Mouse (Mus musculus) cerebellum, adult 18-20 months (tissue): Measurements from ENCODE around the gene Gpc6.

Source experiments
- DNase-seq, 2 experiments: peaks; one replicate each; pipeline ENCODE4 v3.0.0; 2021

Gpc6 gene

GRCm38 (mm10) chr14:117245631-117246030 is 320.5 kb downstream of the Gpc6 start:
- DNase-seq = no peak

DNA sequence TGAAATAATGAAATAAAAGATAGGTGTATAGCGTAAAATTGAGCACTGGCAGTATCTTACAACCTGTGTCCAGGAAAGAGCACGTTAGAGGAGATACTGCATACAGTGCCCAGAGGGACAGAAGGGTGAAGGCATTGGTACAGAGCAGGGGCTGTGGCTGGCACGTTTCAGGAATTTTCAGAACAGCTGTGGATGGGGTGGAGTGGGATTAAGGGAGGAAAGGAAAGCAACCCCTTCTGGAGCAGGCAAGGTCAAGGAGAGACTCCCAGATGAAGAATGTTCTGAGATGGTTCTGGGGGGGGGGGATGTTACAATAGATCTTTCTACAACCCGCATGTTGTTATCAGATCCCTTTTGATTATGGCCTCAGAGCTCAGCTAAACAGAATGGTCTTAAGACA is 331.1 kb downstream of the Gpc6 start:
- DNase-seq = no peak

DNA sequence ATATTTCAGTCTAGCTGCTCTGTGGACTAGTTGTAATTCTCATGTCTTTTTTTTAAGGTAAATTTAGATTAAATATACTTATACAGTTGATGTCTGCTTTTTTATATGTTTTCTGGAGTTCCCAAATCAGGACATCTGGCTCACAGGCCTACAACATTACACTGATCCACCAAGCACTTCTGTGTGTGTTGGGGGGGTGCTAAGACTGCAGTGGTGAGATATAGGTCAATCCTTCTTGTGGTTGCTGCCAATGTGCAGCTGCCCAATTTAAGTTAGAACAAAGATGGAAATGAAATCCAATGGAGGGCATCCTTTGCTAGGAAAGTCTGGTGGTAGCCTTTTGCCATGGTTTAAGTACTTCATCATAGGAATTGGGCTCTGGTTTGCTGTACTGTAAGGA is 340.5 kb downstream of the Gpc6 start:
- no peak for DNase-seq

GRCm38 (mm10) chr14:117267823-117268601 is 342.9 kb downstream of the Gpc6 start:
- peak in 1 of 2 experiments; percentile 2 for DNase-seq

GRCm38 (mm10) chr14:117283631-117284030 is 358.5 kb downstream of the Gpc6 start:
- DNase-seq = no peak

DNA sequence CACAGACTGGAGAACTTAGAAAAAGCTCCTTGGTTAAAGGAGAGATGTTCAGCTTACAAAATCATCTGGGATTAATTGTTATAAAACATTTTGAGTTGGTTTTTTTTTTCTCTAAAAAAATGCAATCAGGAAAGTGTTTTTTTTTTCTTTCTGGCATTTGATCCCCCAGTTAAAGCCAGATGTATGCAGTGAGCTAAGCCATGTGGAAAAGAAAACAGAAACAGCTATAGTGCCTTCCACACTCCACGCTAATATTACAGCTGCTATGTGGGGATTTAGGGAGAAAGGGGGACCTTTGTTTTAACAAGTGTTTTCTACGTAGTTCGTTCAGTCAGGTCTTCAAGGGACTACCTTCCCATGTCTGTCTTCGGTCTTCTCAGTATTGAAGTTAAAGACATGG is 368.6 kb downstream of the Gpc6 start:
- no peak for DNase-seq

DNA sequence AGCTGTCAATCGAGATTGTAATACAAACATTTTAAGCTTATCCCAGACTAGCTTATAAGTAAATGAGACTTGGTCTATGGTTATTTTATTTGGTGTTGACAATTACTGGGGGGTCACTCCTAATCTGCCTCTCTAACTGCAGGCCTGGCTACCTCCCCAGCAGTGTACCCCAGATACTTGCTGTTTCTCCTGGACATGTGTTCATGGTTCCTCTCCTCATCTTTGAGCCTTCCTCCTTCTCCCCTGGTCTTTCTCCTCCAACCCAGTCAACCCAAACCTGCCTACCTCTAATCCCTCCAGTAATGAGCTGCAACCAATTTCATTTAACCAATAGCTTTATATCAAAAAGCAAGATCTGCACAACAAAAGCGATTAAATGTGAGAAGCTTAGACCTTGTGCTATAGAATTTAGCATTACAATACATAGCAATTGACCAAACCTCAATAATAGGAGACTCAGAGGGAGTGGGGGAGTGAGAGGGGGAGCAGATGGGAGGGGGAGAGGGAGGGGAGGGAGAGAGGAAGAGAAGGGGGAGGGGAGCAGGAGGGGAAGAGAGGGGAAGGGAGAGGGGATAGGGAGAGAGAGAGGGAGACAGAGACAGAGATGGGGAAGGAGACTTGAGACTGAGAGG is 371.2 kb downstream of the Gpc6 start:
- no peak for DNase-seq

DNA sequence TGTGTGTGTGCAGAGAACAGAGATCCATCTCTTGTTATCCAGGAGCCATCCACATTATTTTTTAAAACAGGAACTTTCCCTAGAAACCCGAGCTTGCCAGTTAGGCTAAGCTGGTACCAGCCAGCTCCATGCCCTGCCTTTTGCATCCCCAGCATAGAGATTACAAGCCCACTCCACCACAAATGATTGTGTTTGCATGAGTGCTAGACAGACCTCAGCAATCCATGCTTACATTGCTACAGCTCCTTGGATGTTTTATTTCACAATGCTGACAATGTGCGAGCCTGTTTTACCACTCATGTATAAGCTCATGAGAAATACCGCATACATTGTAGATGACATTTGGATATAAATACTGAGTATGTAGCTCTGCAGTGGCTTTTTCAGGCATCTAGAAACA is 375.9 kb downstream of the Gpc6 start:
- DNase-seq = no peak

DNA sequence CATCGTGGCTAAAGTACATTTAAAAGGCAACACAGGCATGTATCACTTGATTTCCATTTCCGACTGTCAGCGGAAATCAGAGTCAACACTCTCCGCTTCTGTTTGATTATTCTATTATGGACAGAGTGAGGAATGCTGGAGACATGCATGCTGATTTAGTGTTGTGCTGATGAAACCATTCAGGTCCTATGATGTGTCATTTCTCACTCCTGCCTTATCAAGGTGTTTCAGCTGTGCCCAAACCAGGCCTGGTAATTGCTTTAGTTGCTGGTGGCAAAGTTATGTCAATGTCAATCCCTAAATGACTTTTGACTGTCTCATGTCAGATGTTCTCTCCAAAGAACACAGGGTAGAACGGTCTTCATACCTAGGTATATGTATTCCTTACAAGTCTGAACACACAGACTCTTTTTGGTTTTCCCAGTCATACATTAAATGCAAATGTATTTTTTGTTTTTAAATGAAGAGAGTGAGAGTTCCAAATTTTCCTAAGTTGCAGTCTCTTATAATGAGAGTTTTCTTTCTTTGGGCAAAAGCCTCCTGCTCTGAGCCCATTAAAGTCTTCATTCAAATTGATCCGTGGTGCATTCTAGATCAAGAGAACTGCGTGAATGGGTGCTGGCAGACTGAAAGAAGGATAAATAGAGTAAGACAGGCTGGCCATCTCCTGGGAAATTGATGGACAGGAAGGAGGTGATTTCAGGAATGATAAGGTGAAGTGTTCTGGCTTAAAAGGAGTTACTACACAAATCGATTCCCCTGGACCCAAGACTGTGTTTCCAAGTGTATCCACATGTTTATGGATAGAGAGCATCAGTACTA is 379.0 kb downstream of the Gpc6 start:
- DNase-seq = no peak

- DNase-seq = no peak
Measured at GRCm38 (mm10) chr14:117304723-117305010, 379.6 kb downstream of the Gpc6 start.

DNA sequence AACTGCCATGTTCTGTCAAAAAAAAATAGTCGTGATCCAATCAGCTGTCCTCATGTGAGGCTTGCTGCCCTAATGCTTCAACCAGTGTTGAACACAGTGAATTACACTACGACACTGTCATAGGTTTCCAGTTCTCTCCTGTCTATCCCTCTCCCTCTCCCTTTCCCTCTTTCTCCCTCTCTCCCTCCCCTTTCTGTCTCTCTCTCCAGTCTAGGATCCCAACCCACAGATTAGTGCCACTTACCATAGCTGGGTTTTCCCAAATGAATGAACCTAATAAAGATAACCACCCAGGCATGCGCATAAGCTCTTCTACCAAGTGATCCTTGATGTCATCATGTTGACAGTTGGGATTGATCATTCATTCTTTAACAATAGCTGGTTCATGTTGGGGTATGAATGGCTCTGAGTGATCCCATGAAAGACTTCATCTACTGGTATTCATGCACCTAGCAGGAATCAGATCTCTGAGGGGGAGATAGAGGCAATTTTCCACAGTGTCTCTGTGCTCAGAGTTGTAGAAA is 384.9 kb downstream of the Gpc6 start:
- no peak for DNase-seq

DNA sequence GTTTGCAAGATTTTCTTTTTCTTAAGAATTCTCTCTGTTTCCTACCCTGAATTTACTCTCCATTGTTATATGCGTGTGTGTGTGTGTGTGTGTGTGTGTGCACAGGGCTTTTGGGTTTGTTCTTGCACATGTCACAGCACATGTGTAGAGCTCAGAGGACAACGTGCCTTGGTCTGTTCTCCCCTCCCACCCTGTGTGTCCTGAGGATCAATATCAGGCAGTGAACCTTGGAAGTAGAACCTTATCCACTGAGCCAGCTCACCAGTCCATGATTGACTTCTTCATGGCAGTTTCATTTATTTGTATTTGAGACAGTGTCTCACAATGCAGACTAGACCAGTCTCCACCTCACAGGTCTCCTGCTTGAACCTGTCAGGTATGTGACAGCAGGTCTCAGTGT is 399.1 kb downstream of the Gpc6 start:
- DNase-seq = no peak

- DNase-seq = no peak
Measured at GRCm38 (mm10) chr14:117332256-117332655, 407.1 kb downstream of the Gpc6 start.

DNA sequence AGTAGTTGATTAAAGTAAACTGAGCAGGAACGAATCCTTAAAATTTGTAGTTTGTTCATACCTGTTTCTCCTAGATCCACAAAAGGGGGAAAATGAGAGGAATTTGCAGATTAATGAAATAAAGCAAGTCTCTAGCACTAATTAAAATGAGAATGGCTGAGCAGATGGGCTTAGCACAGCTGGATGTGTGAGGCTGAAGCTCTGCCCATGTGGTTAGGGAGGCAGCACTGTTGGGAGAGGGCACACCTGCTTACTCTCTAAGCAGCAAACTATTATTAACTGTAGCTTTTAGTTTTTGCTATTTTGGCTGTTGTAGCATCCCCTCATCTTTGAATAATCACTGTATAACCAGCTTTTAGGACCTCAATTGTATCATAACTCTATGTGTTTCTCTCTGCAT is 412.2 kb downstream of the Gpc6 start:
- no peak for DNase-seq

- no peak for DNase-seq
Measured at GRCm38 (mm10) chr14:117340549-117340948, 415.4 kb downstream of the Gpc6 start.

GRCm38 (mm10) chr14:117344505-117344904 is 419.4 kb downstream of the Gpc6 start:
- DNase-seq = no peak

- DNase-seq = no peak
Measured at GRCm38 (mm10) chr14:117346372-117346885, 421.3 kb downstream of the Gpc6 start.

DNA sequence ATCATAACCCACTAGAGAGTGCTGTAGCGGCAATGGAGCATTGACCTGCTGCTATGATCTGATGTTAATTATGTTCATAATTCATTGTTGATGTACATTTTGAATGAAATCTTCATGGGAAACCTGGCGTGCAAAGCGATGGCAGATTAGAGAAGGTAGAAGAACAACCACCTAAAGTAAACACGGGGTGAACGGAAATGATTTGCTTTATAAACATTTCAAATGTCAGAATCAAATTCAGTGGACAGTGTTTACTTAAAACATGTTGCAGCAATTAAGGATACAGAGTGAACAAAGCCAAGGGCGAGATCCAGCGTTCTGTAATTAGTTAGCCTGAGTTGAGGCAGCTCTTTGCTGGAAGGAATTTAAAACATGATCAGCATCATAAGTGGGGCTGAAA is 426.2 kb downstream of the Gpc6 start:
- DNase-seq = no peak

GRCm38 (mm10) chr14:117361155-117361964 is 436.2 kb downstream of the Gpc6 start:
- DNase-seq = no peak

GRCm38 (mm10) chr14:117361965-117362309 is 436.8 kb downstream of the Gpc6 start:
- DNase-seq = no peak

GRCm38 (mm10) chr14:117369331-117369866 is 444.3 kb downstream of the Gpc6 start:
- DNase-seq = no peak

GRCm38 (mm10) chr14:117376822-117377376 is 451.8 kb downstream of the Gpc6 start:
- no peak for DNase-seq
